Mouse (Mus musculus): Measurements from ENCODE around the gene Sgsm2.
"Not testable (repeated sequence)": the region's sequence is repeated elsewhere in the genome, so short reads cannot be mapped to it uniquely, and the experiment has no call there.

Gene Sgsm2

GRCm38 (mm10) chr11:74829812-74830211 lies 67.0 kb downstream of the Sgsm2 start:
- DNase-seq (ENCODE audit: low read depth, low spot score), result peak; percentile 78

- no peak for DNase-seq (ENCODE audit: low read depth, low spot score)
These were observed 67.8 kb downstream of the Sgsm2 start for GRCm38 (mm10) chr11:74828965-74829550.

- peak; percentile 30 for DNase-seq (ENCODE audit: low read depth, low spot score)
These were observed 68.4 kb downstream of the Sgsm2 start for GRCm38 (mm10) chr11:74828404-74828931.

- no peak for DNase-seq (ENCODE audit: low read depth, low spot score)
These were observed 69.0 kb downstream of the Sgsm2 start for GRCm38 (mm10) chr11:74827791-74828403.

GRCm38 (mm10) chr11:74826702-74827101 lies 70.2 kb downstream of the Sgsm2 start:
- DNase-seq (ENCODE audit: low read depth, low spot score), result no peak

GRCm38 (mm10) chr11:74826151-74826550 lies 70.7 kb downstream of the Sgsm2 start:
- no peak for DNase-seq (ENCODE audit: low read depth, low spot score)

GRCm38 (mm10) chr11:74822746-74823440 lies 74.0 kb downstream of the Sgsm2 start:
- peak; percentile 61 for DNase-seq (ENCODE audit: low read depth, low spot score)

- peak; percentile 74 for DNase-seq (ENCODE audit: low read depth, low spot score)
These were observed 75.4 kb downstream of the Sgsm2 start for GRCm38 (mm10) chr11:74821463-74821862.

- DNase-seq (ENCODE audit: low read depth, low spot score), result no peak
These were observed 75.9 kb downstream of the Sgsm2 start for GRCm38 (mm10) chr11:74820921-74821320.

- no peak for DNase-seq (ENCODE audit: low read depth, low spot score)
These were observed 81.1 kb downstream of the Sgsm2 start for GRCm38 (mm10) chr11:74815795-74816194.

- DNase-seq (ENCODE audit: low read depth, low spot score), result no peak
These were observed 85.3 kb downstream of the Sgsm2 start for GRCm38 (mm10) chr11:74811538-74811937.

GRCm38 (mm10) chr11:74811027-74811426 lies 85.8 kb downstream of the Sgsm2 start:
- not testable (repeated sequence) for DNase-seq (ENCODE audit: low read depth, low spot score)

- no peak for DNase-seq (ENCODE audit: low read depth, low spot score)
These were observed 86.7 kb downstream of the Sgsm2 start for GRCm38 (mm10) chr11:74810134-74810533.

- DNase-seq (ENCODE audit: low read depth, low spot score), result peak; percentile 46
These were observed 88.5 kb downstream of the Sgsm2 start for GRCm38 (mm10) chr11:74808251-74808853.

GRCm38 (mm10) chr11:74807246-74807882 lies 89.5 kb downstream of the Sgsm2 start:
- peak; percentile 38 for DNase-seq (ENCODE audit: low read depth, low spot score)

- DNase-seq (ENCODE audit: low read depth, low spot score), result no peak
These were observed 92.7 kb downstream of the Sgsm2 start for GRCm38 (mm10) chr11:74804081-74804627.

- DNase-seq (ENCODE audit: low read depth, low spot score), result no peak
These were observed 96.2 kb downstream of the Sgsm2 start for GRCm38 (mm10) chr11:74800658-74801057.

Measured in brain, adult 2 months (tissue).